Mouse (Mus musculus) liver, embryonic 14.5 days (tissue): ENCODE results near the gene Cym. TPM values are rescaled to one million over a fixed set of nuclear protein-coding genes. Genes with fewer than 3 reads are reported as not detected.

Source experiments
- ATAC-seq: fragments of 200-750 bp; cut with Nextera tagmentation; 2 replicates; pipeline ENCODE4 v1.8.0; 2017; ENCODE audit warnings: moderate number of reproducible peaks, mild to moderate bottlenecking, moderate library complexity; ENCODE audit not compliant: insufficient read depth
- DNase-seq, 3 experiments: peaks; one replicate each; pipeline ENCODE4 v3.0.0-alpha.2; 2012 to 2013; ENCODE audit warnings: low read depth in 3 of 3, low spot score in 3 of 3
- H3K27ac ChIP-seq: fragments of 300-500 bp; sonication (generic); 2 replicates; pipeline ENCODE4 v1.5.1; 2014; ENCODE audit warnings: moderate library complexity, mild to moderate bottlenecking, control low read depth, inconsistent platforms
- H3K27me3 ChIP-seq: fragments of 300-500 bp; sonication (generic); 2 replicates; pipeline ENCODE4 v1.6.1; 2014; ENCODE audit warnings: mild to moderate bottlenecking, low read length, moderate library complexity; ENCODE audit not compliant: control insufficient read depth, insufficient read depth
- H3K36me3 ChIP-seq: fragments of 300-500 bp; sonication (generic); replicated peaks from 2 replicates; pipeline ENCODE4 v1.6.1; 2014; ENCODE audit warnings: low read depth; ENCODE audit not compliant: control insufficient read depth, insufficient read depth
- H3K4me1 ChIP-seq, 2 experiments: fragments of 200-500 bp in 1 of 2; fragments of 300-500 bp in 1 of 2; sonication (generic) in 1 of 2; replicated peaks; 2 replicates each; pipeline ENCODE4 v1.6.1; 2012 to 2014; ENCODE audit warnings: antibody characterized with exemption in 1 of 2, inconsistent platforms in 1 of 2, low read length in 1 of 2; ENCODE audit not compliant: control insufficient read depth in 2 of 2, insufficient read depth in 2 of 2
- H3K4me2 ChIP-seq: fragments of 300-500 bp; sonication (generic); 2 replicates; pipeline ENCODE4 v1.6.1; 2014; ENCODE audit warnings: low read depth, mild to moderate bottlenecking, control low read depth, moderate library complexity
- H3K4me3 ChIP-seq, 2 experiments: fragments of 200-500 bp in 1 of 2; fragments of 300-500 bp in 1 of 2; sonication (generic) in 1 of 2; 2 replicates each; pipeline ENCODE4 v1.5.1; 2012 to 2014; ENCODE audit warnings: low read depth in 2 of 2, low read length in 2 of 2, mild to moderate bottlenecking in 2 of 2, control low read depth in 1 of 2, inconsistent platforms in 1 of 2, moderate library complexity in 1 of 2; ENCODE audit not compliant: insufficient read depth in 1 of 2
- H3K9ac ChIP-seq: fragments of 300-500 bp; sonication (generic); replicated peaks from 2 replicates; pipeline ENCODE4 v1.6.1; 2014; ENCODE audit warnings: mild to moderate bottlenecking, control low read depth, moderate library complexity
- H3K9me3 ChIP-seq: fragments of 300-500 bp; sonication (generic); 2 replicates; pipeline ENCODE4 v1.6.1; 2016; ENCODE audit warnings: low read length, mixed read lengths; ENCODE audit not compliant: control insufficient read depth
- CTCF ChIP-seq: IDR thresholded peaks from 2 replicates; pipeline ENCODE4 v1.5.1; 2016; ENCODE audit warnings: antibody characterized with exemption, low read depth, control low read depth
- EP300 ChIP-seq: IDR thresholded peaks from 2 replicates; pipeline ENCODE4 v1.6.1; 2016; ENCODE audit warnings: antibody characterized with exemption, low read depth
- WGBS: fragments of 180-500 bp; shearing (Covaris S2); extraction: QIAGEN DNeasy Blood & Tissue Kit; methylation state at CpG from one replicate; pipeline ENCODE4 v1.1.7; 2014; ENCODE audit not compliant: insufficient replicate concordance; 5-methylcytosine and 5-hydroxymethylcytosine counted together
- polyA plus RNA-seq, 2 experiments: library from polyadenylated mRNA; depleted of rRNA in 1 of 2; stranded (reverse) in 1 of 2; unstranded in 1 of 2; fragments of >200 nt; fragmentation: Nextera tagmentation in 1 of 2; extraction: Ambion mirVana in 1 of 2; gene quantifications; 2 replicates each; pipeline versions ENCODE4 v1.2.1 to v1.2.3; 2012 to 2014

Gene Cym
- polyA plus RNA-seq, 2 experiments, result 0.08 to 0.20 TPM

- no peak overlapping the region for H3K4me3 ChIP-seq
- H3K9me3 ChIP-seq, result no peaks in the 10 kb centered on the region
- no peak overlapping the region for H3K27ac ChIP-seq
- H3K27me3 ChIP-seq, result no peaks in the 10 kb centered on the region; the same call in 1 of the 2 replicates
- TF ChIP-seq CTCF, result no peak
- no peak for TF ChIP-seq EP300
- H3K4me1 ChIP-seq, result no peaks in the 10 kb centered on the region
- H3K4me2 ChIP-seq, result no peak overlapping the region
- 72% methylated on average over 2 of the region's 2 CpGs for whole genome bisulfite sequencing
- ATAC-seq (no peak), DNase-seq (no peak)
- no peaks in the 10 kb centered on the region for H3K36me3 ChIP-seq
- H3K9ac ChIP-seq, result no peak overlapping the region
These were observed 58.8 kb downstream of the Cym start for GRCm38 (mm10) chr3:107162741-107163140.

Other genes with a start within 250 kb of the Cym start
- 0.51 and 0.76 TPM in 2 replicates for gene Kcna3, start 185.6 kb downstream of the Cym start, polyA plus RNA-seq (2012; rRNA removed)
- gene Kcna3, start 185.6 kb downstream of the Cym start, polyA plus RNA-seq (2014; fragmentation: Nextera tagmentation; extraction: Ambion mirVana), result 0.58 and 1.1 TPM in 2 replicates
- 0.12 and 0.15 TPM in 2 replicates for gene Kcna2, start 120.6 kb downstream of the Cym start, polyA plus RNA-seq (2012; rRNA removed)
- gene Kcna2, start 120.6 kb downstream of the Cym start, polyA plus RNA-seq (2014; fragmentation: Nextera tagmentation; extraction: Ambion mirVana), result 0.05 and 0.06 TPM in 2 replicates
- gene Kcna10, start 38.7 kb downstream of the Cym start, polyA plus RNA-seq (2012; rRNA removed), result not detected in 2 replicates
- not detected in 2 replicates for gene Kcna10, start 38.7 kb downstream of the Cym start, polyA plus RNA-seq (2014; fragmentation: Nextera tagmentation; extraction: Ambion mirVana)
- not detected in 2 replicates for gene A630076J17Rik, start 8.9 kb upstream of the Cym start, polyA plus RNA-seq (2012; rRNA removed)
- 0.10 TPM in 1 of 2 replicates, not detected in the other for gene A630076J17Rik, start 8.9 kb upstream of the Cym start, polyA plus RNA-seq (2014; fragmentation: Nextera tagmentation; extraction: Ambion mirVana)
- gene Prok1, start 18.0 kb upstream of the Cym start, polyA plus RNA-seq (2012; rRNA removed), result 0.01 and 0.03 TPM in 2 replicates
- not detected in 2 replicates for gene Prok1, start 18.0 kb upstream of the Cym start, polyA plus RNA-seq (2014; fragmentation: Nextera tagmentation; extraction: Ambion mirVana)
- 41.3 and 44.7 TPM in 2 replicates for gene Lamtor5, start 57.1 kb upstream of the Cym start, polyA plus RNA-seq (2012; rRNA removed)
- gene Lamtor5, start 57.1 kb upstream of the Cym start, polyA plus RNA-seq (2014; fragmentation: Nextera tagmentation; extraction: Ambion mirVana), result 108 and 109 TPM in 2 replicates
- 0.03 TPM in 1 of 2 replicates, not detected in the other for gene Slc16a4, start 69.5 kb upstream of the Cym start, polyA plus RNA-seq (2012; rRNA removed)
- gene Slc16a4, start 69.5 kb upstream of the Cym start, polyA plus RNA-seq (2014; fragmentation: Nextera tagmentation; extraction: Ambion mirVana), result 0.27 and 0.30 TPM in 2 replicates
- 3.4 and 4.8 TPM in 2 replicates for gene Rbm15, start 111.9 kb upstream of the Cym start, polyA plus RNA-seq (2012; rRNA removed)
- gene Rbm15, start 111.9 kb upstream of the Cym start, polyA plus RNA-seq (2014; fragmentation: Nextera tagmentation; extraction: Ambion mirVana), result 8.7 and 9.0 TPM in 2 replicates
- 0.01 TPM in 1 of 2 replicates, not detected in the other for gene Kcnc4, start 237.8 kb upstream of the Cym start, polyA plus RNA-seq (2012; rRNA removed)
- gene Kcnc4, start 237.8 kb upstream of the Cym start, polyA plus RNA-seq (2014; fragmentation: Nextera tagmentation; extraction: Ambion mirVana), result not detected in 2 replicates